Mouse (Mus musculus): ENCODE results near the gene Alg2. TPM values are rescaled to one million over a fixed set of nuclear protein-coding genes. Genes with fewer than 3 reads are reported as not detected.

Gene Alg2
- total RNA-seq, 2 experiments from 2014 or later: 138 to 146 TPM

- no peak overlapping the region for H3K27ac ChIP-seq
- H3K4me3 ChIP-seq: no peak overlapping the region
- DNase-seq (ENCODE audit: low spot score in 2 of 2): no peak
- TF ChIP-seq CTCF (conservative IDR thresholded peaks at IDR 0.05): peak; percentile 92
Measured at GRCm38 (mm10) chr4:47419268-47419973, 54.7 kb downstream of the Alg2 start.

DNA sequence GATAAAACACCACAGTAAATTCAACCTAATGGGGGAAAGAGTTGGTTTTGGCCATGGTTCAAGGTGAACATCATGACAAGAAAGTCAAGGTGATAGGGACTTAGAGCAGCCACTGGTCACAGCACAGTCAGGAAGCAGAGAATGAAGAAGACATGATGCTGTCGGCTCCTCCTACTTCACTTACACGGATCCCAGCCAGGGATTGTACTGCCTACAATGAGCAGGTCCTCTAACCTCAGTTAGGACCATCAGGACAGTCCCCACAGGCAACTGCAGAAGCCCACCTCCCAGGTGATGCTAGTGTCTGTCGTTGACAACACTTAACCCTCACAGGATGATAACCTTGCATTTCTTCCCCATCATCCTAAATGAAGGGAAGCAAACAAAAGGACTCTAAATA, 56.3 kb downstream of the Alg2 start:
- Histone ChIP-seq H3K27ac (no peak overlapping the region), H3K4me3 (no peak overlapping the region)
- no peak for DNase-seq (ENCODE audit: low spot score in 2 of 2)
- no peak for TF ChIP-seq CTCF (conservative IDR thresholded peaks at IDR 0.05)

Other genes starting within 250 kb of the Alg2 start
- gene Tgfbr1, start 121.1 kb downstream of the Alg2 start, total RNA-seq (2021): 10 to 100 TPM; 19.9 to 24.4 TPM
- gene Sec61b, start 325 bp upstream of the Alg2 start, total RNA-seq (2021): 10 to 100 TPM; 47.2 to 53.3 TPM

All from layer of hippocampus, adult 2 months (tissue).